Mouse (Mus musculus) E14TG2a.4 (cell line): ENCODE data around the gene Cox19.

ENCODE experiments used
- H3K27me3 ChIP-seq: 2 replicates; pipeline ENCODE4 v1.6.1; 2014; ENCODE audit warnings: low read length, control low read depth; ENCODE audit not compliant: insufficient read depth
- H3K36me3 ChIP-seq: 2 replicates; pipeline ENCODE4 v1.6.1; 2014; ENCODE audit warnings: low read length, control low read depth; ENCODE audit not compliant: insufficient read depth
- H3K4me1 ChIP-seq: replicated peaks from 2 replicates; pipeline ENCODE4 v1.6.1; 2014; ENCODE audit warnings: low read depth, low read length, control low read depth
- H3K4me3 ChIP-seq: replicated peaks from 2 replicates; pipeline ENCODE4 v1.5.1; 2014; ENCODE audit warnings: mild to moderate bottlenecking, low read length
- H3K9me3 ChIP-seq: 2 replicates; pipeline ENCODE4 v1.6.1; 2014; ENCODE audit warnings: low read length, control low read depth
- CTCF ChIP-seq: conservative IDR thresholded peaks from 2 replicates; pipeline ENCODE4 v1.5.1; 2014; ENCODE audit warnings: low read length
- NANOG ChIP-seq: IDR thresholded peaks from 2 replicates; pipeline ENCODE4 v1.6.1; 2014; ENCODE audit warnings: borderline replicate concordance, low read length, mixed read lengths
- POU5F1 ChIP-seq: IDR thresholded peaks from 2 replicates; pipeline ENCODE4 v1.6.1; 2014; ENCODE audit warnings: low read length, borderline replicate concordance

The Cox19 gene

DNA sequence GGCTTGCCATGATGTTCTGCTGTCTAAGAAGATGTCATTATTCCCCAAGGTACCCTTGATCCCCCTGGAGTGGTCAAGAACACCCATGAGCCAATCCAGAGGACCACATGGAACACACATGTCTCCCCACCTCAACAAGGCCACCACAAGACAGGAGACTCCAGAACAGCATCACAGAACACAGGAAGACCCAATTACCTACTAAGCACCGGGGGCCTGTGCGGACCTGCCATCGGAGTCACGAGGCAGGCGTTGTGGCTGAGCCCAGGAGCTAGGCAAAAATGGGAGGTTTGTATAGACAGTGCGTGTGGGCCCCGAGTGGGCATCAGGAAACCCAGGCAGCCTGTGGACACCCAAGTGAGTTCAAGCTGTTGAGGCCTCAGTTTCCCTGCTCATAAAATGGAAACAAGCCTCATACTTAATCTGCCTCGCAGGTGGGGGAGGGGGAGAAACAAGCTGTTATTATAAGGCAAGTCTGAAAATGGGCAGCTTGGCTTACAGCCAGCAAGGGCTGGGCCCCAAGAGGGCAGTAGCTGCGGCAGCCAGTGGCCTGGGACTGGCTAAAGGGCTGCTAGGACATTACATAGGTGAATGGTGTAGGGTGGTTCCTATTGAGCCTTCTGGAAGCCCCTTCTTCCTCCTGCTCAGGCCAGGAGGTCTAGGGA lies 27.8 kb downstream of the Cox19 start:
- TF ChIP-seq NANOG (no peak), CTCF (no peak), POU5F1 (no peak)
- Histone ChIP-seq H3K4me1 (peaks cover 83% of the 10 kb centered on the region), H3K4me3 (peak overlapping the region; percentile 86), H3K36me3 (peaks cover 20% of the 10 kb centered on the region), H3K9me3 (no peaks in the 10 kb centered on the region), H3K27me3 (peaks cover 19% of the 10 kb centered on the region)

DNA sequence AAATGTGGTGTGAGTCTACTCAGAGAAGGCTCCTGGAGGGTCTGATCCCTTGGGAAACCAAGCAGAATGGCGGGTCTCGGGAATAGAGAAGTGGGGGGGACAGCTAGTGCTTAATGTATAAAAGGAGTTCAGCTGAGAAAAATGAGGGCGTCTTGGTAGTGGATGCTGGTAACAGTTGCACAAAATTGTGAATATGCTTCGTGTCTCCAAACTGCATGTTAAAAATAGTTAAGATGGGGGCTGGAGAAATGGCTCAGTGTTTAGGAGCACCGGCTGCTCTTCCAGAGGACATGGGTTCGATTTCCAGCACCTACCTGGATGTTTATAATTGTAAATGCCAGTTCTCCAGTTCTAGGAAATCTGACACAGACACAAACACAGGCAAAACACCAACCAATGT lies 29.9 kb downstream of the Cox19 start:
- TF ChIP-seq CTCF (no peak), POU5F1 (no peak), NANOG (no peak)
- H3K27me3 ChIP-seq: peaks cover 19% of the 10 kb centered on the region
- H3K4me3 ChIP-seq: no peak overlapping the region
- peaks cover 24% of the 10 kb centered on the region for H3K36me3 ChIP-seq
- no peaks in the 10 kb centered on the region for H3K9me3 ChIP-seq
- H3K4me1 ChIP-seq: peaks cover 86% of the 10 kb centered on the region

DNA sequence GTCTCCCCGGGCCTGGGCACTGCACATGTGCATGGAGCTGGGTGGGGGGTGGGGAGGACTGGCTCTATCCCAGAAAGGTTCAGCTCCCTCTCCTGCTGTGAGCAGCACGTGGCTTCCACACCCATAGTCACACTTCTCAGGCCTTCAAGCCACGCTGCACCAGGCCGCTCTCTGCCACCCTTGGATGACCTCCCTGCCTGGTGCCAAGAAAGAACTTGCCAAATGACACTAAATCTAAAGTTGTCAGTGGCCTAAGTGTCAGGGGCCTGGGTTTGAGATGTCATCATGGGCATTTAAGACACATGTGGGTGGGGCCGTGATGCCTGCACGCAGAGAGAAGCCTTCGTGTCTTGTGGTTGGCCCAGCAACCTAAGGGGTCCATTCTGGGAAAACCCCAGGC lies 30.8 kb downstream of the Cox19 start:
- TF ChIP-seq NANOG: no peak
- TF ChIP-seq CTCF: no peak
- TF ChIP-seq POU5F1: no peak

DNA sequence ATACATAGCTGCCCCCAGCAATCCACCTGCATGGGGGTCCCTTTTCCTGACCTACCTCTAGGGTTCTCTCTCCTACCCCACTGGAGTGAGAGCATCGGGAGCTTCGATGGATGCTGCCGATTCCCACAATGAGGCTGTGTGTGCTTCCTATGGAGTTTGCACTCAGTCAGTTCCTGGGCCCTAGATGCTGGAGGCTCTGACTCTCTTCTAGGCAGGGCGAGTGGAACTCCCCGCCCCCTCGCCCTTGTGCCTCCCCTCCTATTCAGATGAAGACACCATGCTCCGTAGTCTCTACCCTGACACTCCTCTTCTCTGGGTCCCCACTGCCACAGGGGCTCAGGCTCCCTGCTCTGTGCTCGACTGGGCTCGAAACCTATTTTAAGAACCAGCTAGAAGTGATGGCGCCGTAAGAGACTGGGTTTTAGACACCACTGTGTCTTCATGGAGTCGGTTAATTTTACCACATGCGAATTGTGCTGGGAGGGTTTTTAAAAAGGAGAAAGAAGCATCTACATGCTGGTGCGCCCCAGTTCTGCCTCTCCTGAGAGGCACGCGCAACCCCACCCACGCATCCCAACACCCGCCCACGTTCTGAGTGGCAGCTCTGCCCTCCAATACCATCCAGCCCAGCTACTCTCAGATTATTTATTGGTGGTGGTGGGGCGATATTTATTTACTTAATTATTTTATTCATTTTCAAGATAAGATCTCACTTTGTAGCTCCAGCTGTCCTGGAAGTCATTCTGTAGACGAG lies 33.3 kb downstream of the Cox19 start:
- no peaks in the 10 kb centered on the region for H3K9me3 ChIP-seq
- no peak for TF ChIP-seq CTCF
- no peak for TF ChIP-seq POU5F1
- no peak for TF ChIP-seq NANOG
- no peaks in the 10 kb centered on the region for H3K27me3 ChIP-seq
- peaks cover 29% of the 10 kb centered on the region for H3K36me3 ChIP-seq
- H3K4me1 ChIP-seq: peaks cover 88% of the 10 kb centered on the region
- H3K4me3 ChIP-seq: peak overlapping the region; percentile 63

More for the DNA sequence above, 30.8 kb downstream of the Cox19 start:
- H3K27me3 ChIP-seq: peaks cover 19% of the 10 kb centered on the region
- H3K4me3 ChIP-seq: no peak overlapping the region; the same call in 1 of the 2 replicates
- H3K9me3 ChIP-seq: no peaks in the 10 kb centered on the region
- H3K36me3 ChIP-seq: peaks cover 25% of the 10 kb centered on the region
- peaks cover 82% of the 10 kb centered on the region for H3K4me1 ChIP-seq

DNA sequence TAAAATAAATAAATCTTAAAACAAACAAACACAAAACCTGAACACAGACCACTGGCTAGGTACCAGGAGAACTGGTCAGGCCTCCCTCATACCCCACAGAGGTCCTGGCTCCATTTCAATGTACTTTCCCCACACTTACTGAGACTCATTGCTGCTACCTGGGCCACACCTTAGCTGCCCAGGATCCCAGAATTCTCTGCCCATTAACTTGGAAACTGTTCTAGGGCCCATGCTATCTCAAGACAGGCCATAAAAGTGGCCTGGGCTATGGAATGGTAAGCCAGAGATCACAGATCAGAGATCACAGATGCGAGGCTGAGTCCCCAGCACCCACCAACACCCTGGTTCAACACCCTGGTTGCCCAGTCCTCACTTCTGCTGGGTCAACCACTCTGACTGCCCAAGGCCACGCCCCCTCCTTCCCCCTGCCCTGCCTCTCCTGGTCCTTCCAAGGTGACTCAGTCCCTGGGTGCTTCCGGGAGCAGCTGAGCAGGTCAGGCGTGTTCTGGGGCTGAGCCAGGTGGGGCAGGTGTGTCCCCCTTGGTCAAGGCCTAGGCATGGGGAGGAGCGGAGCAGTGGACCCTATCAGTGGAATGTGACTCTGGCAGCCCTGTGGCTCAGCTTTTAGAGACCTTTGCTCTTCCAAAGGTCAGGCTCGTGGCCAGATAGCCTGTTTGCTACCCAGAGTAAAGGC lies 34.1 kb downstream of the Cox19 start:
- H3K4me1 ChIP-seq: peaks cover 86% of the 10 kb centered on the region
- peak overlapping the region; percentile 63 for H3K4me3 ChIP-seq
- no peaks in the 10 kb centered on the region for H3K9me3 ChIP-seq
- H3K36me3 ChIP-seq: peaks cover 26% of the 10 kb centered on the region; the same call in 1 of the 2 replicates
- no peaks in the 10 kb centered on the region for H3K27me3 ChIP-seq
- TF ChIP-seq NANOG (no peak), CTCF (no peak), POU5F1 (no peak)

DNA sequence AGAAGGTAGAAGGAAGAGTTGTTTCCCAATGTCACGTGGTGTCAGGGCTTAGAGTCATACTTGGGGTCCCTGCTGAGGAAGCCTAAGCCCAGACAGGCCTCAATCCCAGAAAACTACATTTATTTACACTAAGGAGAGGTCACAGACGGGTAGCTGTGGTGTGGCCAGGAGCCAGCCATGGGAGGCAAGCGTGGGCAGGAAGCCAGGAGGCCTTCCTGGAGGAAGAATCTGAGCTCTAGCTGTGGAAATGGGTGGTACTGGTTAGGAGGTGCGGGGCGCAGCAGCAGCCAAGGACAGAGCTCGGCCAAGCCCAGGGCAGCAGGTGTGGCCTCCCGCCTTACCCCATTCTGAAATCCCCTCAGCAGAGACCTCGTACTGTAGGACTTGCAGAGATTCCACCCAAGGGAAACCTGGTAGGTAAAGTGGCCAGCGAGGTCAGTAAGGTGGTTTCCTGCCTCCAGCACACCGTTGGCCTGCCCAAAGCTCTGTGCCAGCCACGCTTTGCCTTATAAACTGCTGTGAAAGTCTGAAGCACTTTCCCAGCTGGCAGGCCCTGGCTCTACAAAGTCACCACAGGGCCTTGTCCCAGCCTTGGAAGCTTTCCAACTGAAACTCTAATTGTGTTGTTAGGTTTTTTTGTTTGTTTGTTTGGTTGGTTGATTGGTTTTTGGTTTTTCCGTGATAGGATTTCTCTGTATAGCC lies 36.1 kb downstream of the Cox19 start:
- TF ChIP-seq CTCF: no peak
- TF ChIP-seq POU5F1: no peak
- no peak for TF ChIP-seq NANOG
- Histone ChIP-seq H3K27me3 (no peaks in the 10 kb centered on the region), H3K9me3 (no peaks in the 10 kb centered on the region), H3K4me1 (peaks cover 84% of the 10 kb centered on the region), H3K4me3 (no peak overlapping the region), H3K36me3 (peaks cover 18% of the 10 kb centered on the region; the same call in 1 of the 2 replicates)

DNA sequence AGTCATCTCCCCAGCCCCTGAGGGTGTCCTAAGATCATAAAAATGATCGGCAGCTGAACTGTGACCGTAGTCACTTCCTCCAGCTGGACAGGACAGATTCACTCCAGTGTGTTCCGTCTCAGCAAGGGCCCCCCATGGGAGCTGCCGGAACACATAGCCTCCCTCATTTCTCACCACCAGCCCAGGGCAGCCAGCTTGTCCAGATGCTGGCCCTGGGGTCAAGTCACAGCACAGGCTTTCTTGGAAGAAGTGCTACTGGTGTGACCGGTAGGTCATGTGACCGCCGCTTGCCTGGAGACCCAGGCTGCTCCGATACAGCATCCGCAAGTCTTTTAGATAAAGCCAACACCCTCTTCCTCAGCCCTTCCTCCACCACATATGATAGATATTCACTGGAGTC lies 37.7 kb downstream of the Cox19 start:
- H3K9me3 ChIP-seq: no peaks in the 10 kb centered on the region
- H3K4me1 ChIP-seq: peaks cover 77% of the 10 kb centered on the region
- TF ChIP-seq CTCF (no peak), NANOG (no peak), POU5F1 (no peak)
- H3K36me3 ChIP-seq: peaks cover 28% of the 10 kb centered on the region
- no peaks in the 10 kb centered on the region for H3K27me3 ChIP-seq
- no peak overlapping the region for H3K4me3 ChIP-seq

DNA sequence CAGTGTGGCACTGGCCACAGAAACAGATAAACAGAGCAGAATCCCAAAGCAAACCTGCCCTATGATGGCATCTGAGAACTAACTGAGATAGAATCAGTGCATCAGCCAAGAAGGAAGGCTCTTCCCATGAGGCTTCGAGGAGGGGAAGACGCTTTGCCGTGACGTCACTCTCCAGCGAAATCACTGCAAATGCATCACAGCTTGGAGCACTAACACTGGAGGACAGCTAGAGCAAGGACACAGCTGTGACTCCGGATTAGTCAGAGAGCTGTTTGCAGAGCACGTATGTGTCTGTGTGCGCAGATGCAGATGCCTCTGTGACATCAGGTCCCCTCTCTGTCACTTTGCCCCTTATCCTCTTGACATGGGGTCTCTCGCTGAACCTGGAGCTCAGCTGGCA lies 39.4 kb downstream of the Cox19 start:
- no peak for TF ChIP-seq CTCF
- no peak for TF ChIP-seq POU5F1
- no peak for TF ChIP-seq NANOG
- Histone ChIP-seq H3K27me3 (no peaks in the 10 kb centered on the region), H3K9me3 (peaks cover under 1% of the 10 kb centered on the region), H3K36me3 (peaks cover 38% of the 10 kb centered on the region), H3K4me1 (peaks cover 63% of the 10 kb centered on the region), H3K4me3 (no peak overlapping the region)
